Mouse (Mus musculus): ENCODE measurements around the gene Prom2. TPM values are rescaled to one million over a fixed set of nuclear protein-coding genes. Genes with fewer than 3 reads are reported as not detected.

Prom2 gene
- polyA plus RNA-seq, 1 experiment from 2014 or later, result 3.3 TPM

DNA sequence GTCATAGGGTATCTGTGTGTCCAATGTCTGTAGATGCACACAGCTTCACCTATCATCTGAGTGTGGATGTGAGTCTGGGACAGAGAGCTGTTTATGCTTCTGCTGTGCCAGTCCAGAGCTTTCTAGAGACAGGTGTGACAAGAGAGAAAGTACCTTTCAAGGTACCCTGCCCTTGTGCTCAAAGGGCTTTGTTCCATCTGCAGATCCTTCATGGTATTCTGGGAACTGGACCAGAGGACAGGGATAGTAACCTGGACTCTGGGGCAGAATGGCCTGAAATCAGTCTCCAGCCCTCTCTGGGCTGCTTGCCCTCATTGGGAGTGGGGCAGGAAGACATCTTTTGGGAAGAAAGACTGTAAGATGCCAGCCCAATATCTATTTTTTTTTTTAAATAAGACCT, 21.1 kb downstream of the Prom2 start:
- no peak for DNase-seq (ENCODE audit: low spot score)
- Histone ChIP-seq H3K4me1 (ENCODE audit: control insufficient read depth, insufficient read depth, low read length) (peaks cover 14% of the 10 kb centered on the region), H3K9me3 (ENCODE audit: control insufficient read depth, low read length) (no peaks in the 10 kb centered on the region), H3K4me3 (ENCODE audit: low read depth, low read length) (no peak overlapping the region), H3K27me3 (replicated peaks; ENCODE audit: control insufficient read depth, insufficient read depth, low read length) (no peaks in the 10 kb centered on the region), H3K36me3 (ENCODE audit: control insufficient read depth, insufficient read depth, low read length) (no peaks in the 10 kb centered on the region), H3K4me2 (ENCODE audit: low read depth, low read length) (no peak overlapping the region), H3K9ac (ENCODE audit: low read depth, low read length) (no peak overlapping the region), H3K27ac (replicated peaks; ENCODE audit: low read depth, low read length) (no peak overlapping the region)
- no peak for ATAC-seq (ENCODE audit: low read depth)

DNA sequence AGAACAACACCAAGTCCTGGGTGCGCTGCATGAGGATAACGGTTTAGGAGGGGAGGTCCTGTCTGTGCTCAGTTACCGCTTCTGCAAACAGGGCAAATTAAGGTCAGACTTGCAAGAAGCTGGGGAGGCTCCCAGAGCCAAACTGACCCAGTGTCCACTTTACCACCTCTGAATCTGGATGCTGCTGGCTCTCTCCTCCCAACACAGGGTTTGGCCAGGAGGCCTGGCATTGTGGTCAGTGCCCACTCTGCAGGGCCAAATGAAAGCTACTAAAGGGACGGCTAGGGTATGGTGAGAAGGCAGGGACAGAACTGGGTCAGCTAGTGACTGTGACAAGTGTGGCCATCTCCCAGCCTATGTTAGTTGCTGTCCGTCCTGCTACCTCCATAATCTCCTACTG, 22.0 kb downstream of the Prom2 start:
- Histone ChIP-seq H3K4me1 (ENCODE audit: control insufficient read depth, insufficient read depth, low read length) (peaks cover 14% of the 10 kb centered on the region), H3K4me2 (ENCODE audit: low read depth, low read length) (no peak overlapping the region), H3K4me3 (ENCODE audit: low read depth, low read length) (no peak overlapping the region), H3K36me3 (ENCODE audit: control insufficient read depth, insufficient read depth, low read length) (no peaks in the 10 kb centered on the region), H3K9me3 (ENCODE audit: control insufficient read depth, low read length) (no peaks in the 10 kb centered on the region), H3K27ac (replicated peaks; ENCODE audit: low read depth, low read length) (no peak overlapping the region), H3K9ac (ENCODE audit: low read depth, low read length) (no peak overlapping the region), H3K27me3 (replicated peaks; ENCODE audit: control insufficient read depth, insufficient read depth, low read length) (no peaks in the 10 kb centered on the region)
- 78% methylated on average over 5 of the region's 5 CpGs for WGBS
- ATAC-seq (ENCODE audit: low read depth) (no peak), DNase-seq (ENCODE audit: low spot score) (no peak)

DNA sequence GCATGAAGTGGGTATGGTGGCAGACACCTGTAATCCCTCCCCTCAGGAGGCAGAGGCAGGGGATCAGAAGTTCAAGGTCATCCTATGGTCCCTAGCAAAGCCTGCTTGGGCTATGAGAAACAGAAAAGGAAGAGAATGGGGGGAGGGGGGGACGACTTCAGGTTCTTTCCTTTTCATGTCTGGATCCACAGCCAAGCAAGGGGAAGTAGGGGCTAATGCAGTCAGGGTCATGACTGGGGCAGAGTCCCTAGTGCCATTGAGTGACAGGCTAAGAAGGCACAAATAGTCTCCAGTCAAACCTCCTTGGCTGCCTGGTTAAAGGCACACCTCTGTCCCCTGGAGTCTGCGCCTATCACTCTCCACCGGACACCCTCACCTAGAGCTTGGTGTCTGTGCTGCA, 22.4 kb downstream of the Prom2 start:
- Histone ChIP-seq H3K27me3 (replicated peaks; ENCODE audit: control insufficient read depth, insufficient read depth, low read length) (no peaks in the 10 kb centered on the region), H3K9me3 (ENCODE audit: control insufficient read depth, low read length) (no peaks in the 10 kb centered on the region), H3K9ac (ENCODE audit: low read depth, low read length) (no peak overlapping the region), H3K36me3 (ENCODE audit: control insufficient read depth, insufficient read depth, low read length) (no peaks in the 10 kb centered on the region), H3K27ac (replicated peaks; ENCODE audit: low read depth, low read length) (no peak overlapping the region), H3K4me2 (ENCODE audit: low read depth, low read length) (no peak overlapping the region), H3K4me3 (ENCODE audit: low read depth, low read length) (no peak overlapping the region), H3K4me1 (ENCODE audit: control insufficient read depth, insufficient read depth, low read length) (peaks cover 14% of the 10 kb centered on the region)
- ATAC-seq (ENCODE audit: low read depth) (no peak), DNase-seq (ENCODE audit: low spot score) (no peak)
- 62% methylated on average over 3 of the region's 3 CpGs for WGBS

DNA sequence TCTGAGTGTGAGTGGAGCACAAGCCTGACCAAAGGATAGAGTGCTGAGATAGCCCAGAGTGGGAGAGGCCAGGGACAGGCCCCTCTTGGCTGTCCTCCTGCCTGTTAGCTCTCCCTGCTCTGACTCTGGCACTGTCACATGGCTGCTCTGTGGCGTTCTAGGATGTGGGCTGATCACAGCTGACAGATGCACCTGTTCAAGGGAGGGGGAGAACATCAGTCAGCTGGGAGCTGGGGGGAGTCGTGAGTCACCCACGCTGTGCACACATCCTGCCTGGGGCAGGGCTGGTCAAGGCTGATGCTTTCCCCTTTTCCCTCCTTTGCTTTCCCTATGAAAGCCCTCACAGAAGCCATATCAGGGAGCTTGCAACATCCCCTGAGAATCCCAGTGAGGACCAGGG, 23.0 kb downstream of the Prom2 start:
- WGBS, result 40% methylated on average over 2 of the region's 3 CpGs
- Histone ChIP-seq H3K9ac (ENCODE audit: low read depth, low read length) (no peak overlapping the region), H3K4me2 (ENCODE audit: low read depth, low read length) (no peak overlapping the region), H3K27me3 (replicated peaks; ENCODE audit: control insufficient read depth, insufficient read depth, low read length) (no peaks in the 10 kb centered on the region), H3K36me3 (ENCODE audit: control insufficient read depth, insufficient read depth, low read length) (no peaks in the 10 kb centered on the region), H3K4me1 (ENCODE audit: control insufficient read depth, insufficient read depth, low read length) (peaks cover 14% of the 10 kb centered on the region), H3K27ac (replicated peaks; ENCODE audit: low read depth, low read length) (no peak overlapping the region), H3K4me3 (ENCODE audit: low read depth, low read length) (no peak overlapping the region), H3K9me3 (ENCODE audit: control insufficient read depth, low read length) (no peaks in the 10 kb centered on the region)
- ATAC-seq (ENCODE audit: low read depth), result peak; percentile 35
- DNase-seq (ENCODE audit: low spot score), result no peak

DNA sequence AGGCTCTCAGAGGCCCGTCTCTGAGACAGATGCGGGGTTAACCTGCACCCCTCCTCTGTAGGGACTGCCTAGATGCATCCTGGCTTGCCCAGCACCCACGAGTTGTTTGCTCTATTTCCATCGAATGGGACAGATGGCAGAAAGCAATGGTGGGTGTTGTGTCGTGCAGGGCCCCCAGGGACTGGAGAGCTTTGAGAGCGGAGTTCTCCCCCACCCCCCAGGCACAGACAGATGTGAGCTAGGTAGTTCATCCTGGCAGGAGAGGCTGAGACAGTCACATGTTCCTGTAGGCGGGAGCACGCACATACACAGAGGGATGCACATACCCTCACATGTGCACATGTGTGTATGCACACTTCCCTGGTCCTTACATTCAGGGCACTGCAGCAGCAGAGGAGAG, 24.2 kb downstream of the Prom2 start:
- H3K9ac ChIP-seq (ENCODE audit: low read depth, low read length), result no peak overlapping the region
- peaks cover 13% of the 10 kb centered on the region for H3K4me1 ChIP-seq (ENCODE audit: control insufficient read depth, insufficient read depth, low read length)
- H3K9me3 ChIP-seq (ENCODE audit: control insufficient read depth, low read length), result no peaks in the 10 kb centered on the region
- no peak overlapping the region for H3K27ac ChIP-seq (replicated peaks; ENCODE audit: low read depth, low read length)
- no peak overlapping the region for H3K4me3 ChIP-seq (ENCODE audit: low read depth, low read length)
- ATAC-seq (ENCODE audit: low read depth), result no peak
- no peak overlapping the region for H3K4me2 ChIP-seq (ENCODE audit: low read depth, low read length)
- 61% methylated on average over 8 of the region's 8 CpGs for WGBS
- H3K36me3 ChIP-seq (ENCODE audit: control insufficient read depth, insufficient read depth, low read length), result no peaks in the 10 kb centered on the region
- DNase-seq (ENCODE audit: low spot score), result no peak
- H3K27me3 ChIP-seq (replicated peaks; ENCODE audit: control insufficient read depth, insufficient read depth, low read length), result no peaks in the 10 kb centered on the region

DNA sequence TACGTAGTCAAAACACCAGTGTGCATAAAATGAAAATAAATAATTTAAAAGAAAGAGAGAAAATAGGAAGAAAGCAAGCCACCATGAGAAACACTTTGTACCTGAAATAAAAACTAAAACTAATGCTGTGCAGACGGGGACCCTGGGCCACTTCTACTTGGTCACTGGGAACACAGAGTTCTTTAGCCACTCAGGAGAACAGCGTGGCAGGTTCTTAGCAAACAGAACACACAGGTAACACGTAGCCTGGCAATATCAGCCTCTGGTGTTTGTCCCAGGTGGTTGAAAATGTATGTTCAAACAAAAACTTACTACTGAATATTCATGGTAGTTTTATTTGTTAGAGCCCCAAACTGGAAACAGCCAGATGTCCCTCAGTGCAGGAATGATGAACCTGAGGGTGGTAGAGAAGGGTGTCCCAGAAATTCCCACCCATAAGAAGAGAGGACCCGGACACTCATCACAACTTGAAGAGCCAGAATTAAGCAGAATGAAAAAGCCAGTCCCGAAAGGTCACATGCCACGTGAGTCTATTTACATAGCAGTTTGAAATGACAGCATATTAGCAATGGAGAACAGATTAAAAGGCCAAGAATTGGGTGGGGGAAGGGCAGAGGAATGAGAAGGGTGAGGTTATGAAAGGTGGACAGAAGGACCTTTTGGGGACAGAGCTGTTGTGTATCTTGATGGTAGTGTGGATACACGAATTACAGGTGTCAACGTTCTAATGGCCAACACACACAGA, 26.7 kb downstream of the Prom2 start:
- 76% methylated on average over 9 of the region's 9 CpGs for WGBS
- H3K4me2 ChIP-seq (ENCODE audit: low read depth, low read length), result no peak overlapping the region
- DNase-seq (ENCODE audit: low spot score), result no peak
- H3K27me3 ChIP-seq (replicated peaks; ENCODE audit: control insufficient read depth, insufficient read depth, low read length), result no peaks in the 10 kb centered on the region
- no peaks in the 10 kb centered on the region for H3K36me3 ChIP-seq (ENCODE audit: control insufficient read depth, insufficient read depth, low read length)
- ATAC-seq (ENCODE audit: low read depth), result no peak
- H3K9ac ChIP-seq (ENCODE audit: low read depth, low read length), result no peak overlapping the region
- no peaks in the 10 kb centered on the region for H3K4me1 ChIP-seq (ENCODE audit: control insufficient read depth, insufficient read depth, low read length)
- no peak overlapping the region for H3K27ac ChIP-seq (replicated peaks; ENCODE audit: low read depth, low read length)
- H3K4me3 ChIP-seq (ENCODE audit: low read depth, low read length), result no peak overlapping the region
- H3K9me3 ChIP-seq (ENCODE audit: control insufficient read depth, low read length), result no peaks in the 10 kb centered on the region

DNA sequence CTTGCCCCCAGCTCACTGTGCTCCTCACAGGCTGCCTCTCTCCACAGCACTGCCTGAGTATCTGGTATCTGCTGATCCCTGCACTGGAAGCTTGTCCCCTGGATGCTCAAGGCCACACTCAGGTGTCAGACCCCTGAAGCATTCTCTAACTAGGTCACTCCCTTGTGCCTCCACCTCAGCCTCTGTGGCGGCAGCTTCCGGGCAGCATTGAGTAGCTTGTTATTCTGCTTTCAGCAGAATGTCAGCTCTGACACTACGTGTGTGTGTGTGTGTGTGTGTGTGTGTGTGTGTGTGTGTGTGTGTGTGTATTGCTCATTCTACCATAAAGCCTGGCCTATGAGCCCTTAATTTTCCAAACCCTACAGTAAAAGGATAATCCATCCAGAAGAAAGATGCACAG, 28.0 kb downstream of the Prom2 start:
- Histone ChIP-seq H3K9me3 (ENCODE audit: control insufficient read depth, low read length) (no peaks in the 10 kb centered on the region), H3K36me3 (ENCODE audit: control insufficient read depth, insufficient read depth, low read length) (no peaks in the 10 kb centered on the region), H3K9ac (ENCODE audit: low read depth, low read length) (no peak overlapping the region), H3K4me3 (ENCODE audit: low read depth, low read length) (no peak overlapping the region), H3K27me3 (replicated peaks; ENCODE audit: control insufficient read depth, insufficient read depth, low read length) (no peaks in the 10 kb centered on the region), H3K4me1 (ENCODE audit: control insufficient read depth, insufficient read depth, low read length) (no peaks in the 10 kb centered on the region), H3K27ac (replicated peaks; ENCODE audit: low read depth, low read length) (no peak overlapping the region), H3K4me2 (ENCODE audit: low read depth, low read length) (no peak overlapping the region)
- WGBS, result 53% methylated on average over 3 of the region's 3 CpGs
- DNase-seq (ENCODE audit: low spot score), result no peak
- ATAC-seq (ENCODE audit: low read depth), result no peak

DNA sequence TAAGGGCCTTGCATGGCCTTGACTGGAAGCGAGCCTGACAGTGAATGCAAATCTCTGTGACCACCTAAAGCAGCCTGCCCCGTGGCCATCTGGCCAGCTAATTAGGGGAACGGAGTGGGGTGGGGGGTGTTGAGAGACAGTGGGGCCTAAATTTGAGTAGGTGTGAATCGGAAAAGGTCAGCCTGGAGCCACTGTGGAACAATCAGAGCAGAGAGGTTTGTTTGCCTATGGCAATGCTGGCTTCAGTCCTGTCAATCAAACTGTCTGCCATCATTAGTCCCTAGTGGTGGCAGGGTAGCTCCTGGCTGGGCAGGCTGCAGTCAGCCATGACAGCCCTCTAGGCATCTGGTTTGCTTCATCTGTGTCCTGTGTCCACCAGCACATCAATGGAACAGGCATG, 29.8 kb downstream of the Prom2 start:
- Histone ChIP-seq H3K36me3 (ENCODE audit: control insufficient read depth, insufficient read depth, low read length) (no peaks in the 10 kb centered on the region), H3K9ac (ENCODE audit: low read depth, low read length) (no peak overlapping the region), H3K27me3 (replicated peaks; ENCODE audit: control insufficient read depth, insufficient read depth, low read length) (no peaks in the 10 kb centered on the region), H3K9me3 (ENCODE audit: control insufficient read depth, low read length) (no peaks in the 10 kb centered on the region), H3K4me2 (ENCODE audit: low read depth, low read length) (no peak overlapping the region), H3K4me3 (ENCODE audit: low read depth, low read length) (no peak overlapping the region), H3K27ac (replicated peaks; ENCODE audit: low read depth, low read length) (no peak overlapping the region), H3K4me1 (ENCODE audit: control insufficient read depth, insufficient read depth, low read length) (no peaks in the 10 kb centered on the region)
- DNase-seq (ENCODE audit: low spot score) (no peak), ATAC-seq (ENCODE audit: low read depth) (no peak)
- WGBS, result 14% methylated on average over 4 of the region's 4 CpGs

DNA sequence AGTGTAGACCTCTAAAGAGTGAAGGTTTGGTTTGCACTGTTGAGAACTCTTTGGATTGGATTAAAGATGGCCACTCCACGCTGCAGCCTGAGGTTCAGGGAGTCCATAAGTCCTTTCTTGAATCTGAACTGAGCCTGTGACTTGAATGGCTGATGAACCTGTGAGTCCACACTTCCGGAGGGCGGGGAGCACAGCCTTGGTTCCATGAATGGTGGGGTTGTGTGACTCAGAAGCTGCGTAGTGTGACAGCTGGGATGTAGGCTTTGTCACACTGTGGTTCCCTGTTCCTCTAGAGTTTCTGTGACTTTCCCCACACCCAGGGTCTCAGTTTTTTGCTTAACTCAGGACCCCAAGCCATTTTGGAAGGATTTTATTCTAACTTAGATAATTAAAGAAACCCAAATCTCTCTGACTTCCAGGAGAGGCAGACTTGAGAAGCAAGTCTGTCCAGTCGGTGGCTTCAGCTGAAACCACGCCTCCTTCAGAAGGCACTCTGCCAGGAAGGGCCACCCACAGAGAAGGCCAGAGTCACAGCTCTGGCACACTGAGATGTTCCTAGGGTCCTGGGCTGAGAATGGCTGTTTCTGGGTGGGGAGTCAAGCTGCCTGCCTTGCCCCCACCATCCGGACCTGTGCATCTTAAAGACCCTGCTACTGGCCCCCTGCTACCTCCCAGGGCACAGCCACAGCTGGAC, 33.2 kb downstream of the Prom2 start:
- peak; percentile 55 for DNase-seq (ENCODE audit: low spot score)
- Histone ChIP-seq H3K4me3 (ENCODE audit: low read depth, low read length) (no peak overlapping the region), H3K4me2 (ENCODE audit: low read depth, low read length) (no peak overlapping the region), H3K27me3 (replicated peaks; ENCODE audit: control insufficient read depth, insufficient read depth, low read length) (no peaks in the 10 kb centered on the region), H3K9me3 (ENCODE audit: control insufficient read depth, low read length) (no peaks in the 10 kb centered on the region), H3K27ac (replicated peaks; ENCODE audit: low read depth, low read length) (no peak overlapping the region), H3K4me1 (ENCODE audit: control insufficient read depth, insufficient read depth, low read length) (no peaks in the 10 kb centered on the region; the same call in 1 of the 2 replicates), H3K9ac (ENCODE audit: low read depth, low read length) (no peak overlapping the region), H3K36me3 (ENCODE audit: control insufficient read depth, insufficient read depth, low read length) (no peaks in the 10 kb centered on the region)
- WGBS, result 53% methylated on average over 7 of the region's 7 CpGs
- no peak for ATAC-seq (ENCODE audit: low read depth)

Data from embryonic facial prominence, embryonic 14.5 days (tissue).